9 mouse cellular contexts compared by ENCODE assay signal in the genomic region with DNA sequence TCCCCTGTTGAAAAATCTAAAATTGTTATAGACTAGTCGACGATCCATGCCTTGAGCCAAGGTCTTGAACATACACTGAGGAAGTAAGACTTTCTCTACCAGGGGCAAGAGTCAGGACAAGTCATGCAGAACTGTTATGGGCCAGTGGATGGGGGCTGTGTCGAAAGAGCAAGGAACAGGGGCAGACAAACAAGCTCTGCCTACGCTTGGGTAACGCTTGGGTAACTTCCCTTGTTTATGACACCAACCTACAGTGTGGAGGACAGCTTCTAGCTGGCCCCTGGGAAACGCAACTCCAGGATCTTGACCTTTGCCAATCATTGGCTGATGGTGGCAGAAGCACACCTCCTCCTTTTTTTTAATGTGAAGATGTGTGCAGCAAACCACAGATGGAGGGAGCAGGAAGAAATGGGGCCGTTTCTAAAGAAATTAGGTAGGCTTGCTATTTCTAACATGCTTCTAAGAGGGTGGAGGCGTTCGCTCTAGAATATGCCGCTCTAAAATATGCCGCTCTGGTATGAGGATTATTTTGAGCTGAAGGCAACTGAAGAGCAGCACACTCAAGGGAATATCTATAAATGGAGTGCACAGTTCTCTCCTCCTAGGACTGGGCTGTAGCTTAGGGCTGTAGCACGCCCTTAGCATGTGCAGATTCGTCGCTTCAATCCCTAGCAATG. TPM values are rescaled to one million over a fixed set of nuclear protein-coding genes. Genes with fewer than 3 reads are reported as not detected.
DNase-seq lines count a peak whose midpoint lies in the region; ATAC-seq and TF ChIP-seq lines count a peak whose summit lies in the region.
"Had no signal": no experiment of that assay in that cellular context is flagged by ENCODE, and none has a peak within 500 bp of the region (broad histone marks: within the 10 kb centered on the region; RNA-seq: fewer than 3 reads in every experiment).

No protein-coding gene starts in this region.

- H3K79me2 ChIP-seq in heart, adult 2 months (replicated peaks; ENCODE audit: control insufficient read depth, insufficient read depth, low read length), result no peaks in the 10 kb centered on the region
- H3K79me2 ChIP-seq in macrophage (ENCODE audit: inconsistent target), result no peaks in the 10 kb centered on the region

- peaks cover 2% of the 10 kb centered on the region; the same call in 1 of the 2 replicates for H3K4me1 ChIP-seq in heart, adult 2 months (ENCODE audit: control insufficient read depth, insufficient read depth, low read length)
- H3K4me1 ChIP-seq in heart, embryonic 10.5 days, result no peaks in the 10 kb centered on the region
- no peaks in the 10 kb centered on the region for H3K4me1 ChIP-seq in forebrain, embryonic 11.5 days (replicated peaks; ENCODE audit: control insufficient read depth, insufficient read depth, low read length)
- H3K4me1 ChIP-seq: limb, embryonic 12.5 days had no signal

- intact Hi-C loops in heart, adult 2 months (cut with DNase I), result no loop called here
- intact Hi-C loops in gastrocnemius, postnatal 14 days (cut with DNase I; ENCODE audit: low total_unique reads), result no loop called here

- no peaks in the 10 kb centered on the region for H3K36me3 ChIP-seq in heart, adult 2 months (ENCODE audit: control insufficient read depth, insufficient read depth, low read length)
- no peaks in the 10 kb centered on the region for H3K36me3 ChIP-seq in heart, embryonic 10.5 days
- no peaks in the 10 kb centered on the region for H3K36me3 ChIP-seq in macrophage (ENCODE audit: inconsistent target)
- no peaks in the 10 kb centered on the region for H3K36me3 ChIP-seq in forebrain, embryonic 11.5 days (ENCODE audit: control insufficient read depth, insufficient read depth, low read length)
- H3K36me3 ChIP-seq: limb, embryonic 12.5 days had no signal

- no peak overlapping the region for H3K4me3 ChIP-seq in heart, adult 2 months
- no peak overlapping the region for H3K4me3 ChIP-seq in heart, embryonic 10.5 days
- no peak overlapping the region for H3K4me3 ChIP-seq in macrophage (ENCODE audit: inconsistent target)
- no peak overlapping the region for H3K4me3 ChIP-seq in forebrain, embryonic 11.5 days (ENCODE audit: low read depth, low read length)
- H3K4me3 ChIP-seq: limb, embryonic 12.5 days had no signal

- peak in 1 of 2 experiments; percentile 55 for DNase-seq in heart, adult 2 months
- DNase-seq in heart, embryonic 10.5 days (ENCODE audit: low spot score), result no peak
- DNase-seq in adipocyte (ENCODE audit: low spot score), result peak; percentile 55
- peak; percentile 81 for DNase-seq in kidney, postnatal 14 days
- no peak for DNase-seq in cerebellum, adult 11-12 months
- no peak for DNase-seq in gastrocnemius, postnatal 14 days
- no peak for DNase-seq in forebrain, embryonic 11.5 days (ENCODE audit: low spot score)

- peak overlapping the region; percentile 33 for H3K27ac ChIP-seq in heart, adult 2 months
- H3K27ac ChIP-seq in heart, embryonic 10.5 days, result no peak overlapping the region
- peak overlapping the region; percentile 34; the same call in 1 of the 2 replicates for H3K27ac ChIP-seq in macrophage
- no peak overlapping the region for H3K27ac ChIP-seq in forebrain, embryonic 11.5 days (ENCODE audit: low read depth, low read length)
- H3K27ac ChIP-seq: limb, embryonic 12.5 days had no signal

- ATAC-seq in forebrain, embryonic 11.5 days (replicated peaks; ENCODE audit: low FRiP score), result no peak

- no peak overlapping the region for H3K4me2 ChIP-seq in forebrain, embryonic 11.5 days (ENCODE audit: low read depth, low read length, severe bottlenecking)
- H3K4me2 ChIP-seq: limb, embryonic 12.5 days had no signal

- H3K27me3 ChIP-seq in heart, adult 2 months (ENCODE audit: control insufficient read depth, insufficient read depth, low read length), result no peaks in the 10 kb centered on the region
- no peaks in the 10 kb centered on the region for H3K27me3 ChIP-seq in heart, embryonic 10.5 days (ENCODE audit: insufficient read depth, poor library complexity, severe bottlenecking)
- H3K27me3 ChIP-seq in forebrain, embryonic 11.5 days (ENCODE audit: control insufficient read depth, insufficient read depth, low read length), result no peaks in the 10 kb centered on the region
- H3K27me3 ChIP-seq: limb, embryonic 12.5 days had no signal

- 67% methylated on average over 14 of the region's 14 CpGs for WGBS in heart, adult 2 months
- WGBS in heart, embryonic 10.5 days, result 82% methylated on average over 14 of the region's 14 CpGs
- 47% methylated on average over 13 of the region's 14 CpGs for WGBS in macrophage (ENCODE audit: missing documents)
- 91% methylated on average over 14 of the region's 14 CpGs for WGBS in forebrain, embryonic 11.5 days

- TF ChIP-seq POLR2A in heart, adult 2 months (IDR thresholded peaks at IDR 0.05; ENCODE audit: insufficient read depth, low read depth, low read length), result no peak

- H3K9ac ChIP-seq in heart, adult 2 months (ENCODE audit: low read depth, low read length), result no peak overlapping the region
- H3K9ac ChIP-seq in forebrain, embryonic 11.5 days (ENCODE audit: low read length), result no peak overlapping the region
- H3K9ac ChIP-seq: limb, embryonic 12.5 days had no signal

- H3K9me3 ChIP-seq in heart, embryonic 10.5 days, result no peaks in the 10 kb centered on the region
- H3K9me3 ChIP-seq in forebrain, embryonic 11.5 days (ENCODE audit: control insufficient read depth, low read length), result no peaks in the 10 kb centered on the region
- H3K9me3 ChIP-seq: limb, embryonic 12.5 days had no signal

- no peak for TF ChIP-seq EP300 in heart, adult 2 months (IDR thresholded peaks at IDR 0.05; ENCODE audit: insufficient read depth, low read depth, low read length)

- no peak for TF ChIP-seq CTCF in heart, adult 2 months (IDR thresholded peaks at IDR 0.05)

RNA-seq across cellular contexts. Expression of a gene that starts 12.6 kb away (rescaled TPM):
- total RNA-seq in heart, adult 2 months (2021), result 100 to 1,000 TPM; 134 to 135 TPM
- 69.4 and 121 TPM in 2 replicates for polyA plus RNA-seq in heart, adult 2 months (2012; rRNA removed)
- 19.6 and 21.1 TPM in 2 replicates for polyA plus RNA-seq in heart, embryonic 10.5 days (2016; fragmentation: Nextera tagmentation; extraction: Ambion mirVana)
- 100 to 1,000 TPM in 1 of 26 experiments, 10 to 100 TPM in 19, 1 to 10 TPM in 6; 4.9 to 154 (median 18.5) TPM for total RNA-seq in macrophage (2018; cell fraction: chromatin; rRNA removed)
- total RNA-seq in macrophage (2018; cell fraction: cytosol; rRNA removed), result 10 to 100 TPM; 19.5 to 87.4 (median 38.1) TPM
- 100 to 1,000 TPM in 2 of 26 experiments, 10 to 100 TPM in 24; 14.4 to 130 (median 28.3) TPM for total RNA-seq in macrophage (2018; cell fraction: nucleus; rRNA removed)
- 38.9 to 52.7 TPM (median 40.3 TPM) in 3 replicates for polyA plus RNA-seq in macrophage (2018)
- total RNA-seq in gastrocnemius, postnatal 14 days (2021), result 10 to 100 TPM; 40.2 to 42.2 TPM
- polyA plus RNA-seq in forebrain, embryonic 11.5 days (2014; fragmentation: Nextera tagmentation; extraction: Ambion mirVana), result 5.5 and 7.6 TPM in 2 replicates

Comparison
In these comparisons a context has a peak if more than half of its experiments do, and no peak if none do; other contexts are left out.
1. H3K27ac ChIP-seq: peak in heart, adult 2 months (single experiment) and macrophage (single experiment); none in heart, embryonic 10.5 days (single experiment) and forebrain, embryonic 11.5 days (single experiment).
2. DNase-seq: peak in adipocyte (single experiment) and kidney, postnatal 14 days (single experiment); none in heart, embryonic 10.5 days (single experiment), cerebellum, adult 11-12 months (single experiment), gastrocnemius, postnatal 14 days (single experiment) and forebrain, embryonic 11.5 days (single experiment).